Mouse (Mus musculus) heart, embryonic 16.5 days (tissue): ENCODE data around the gene Orm1. TPM values are rescaled to one million over a fixed set of nuclear protein-coding genes. Genes with fewer than 3 reads are reported as not detected.
"Not testable (repeated sequence)": the region's sequence is repeated elsewhere in the genome, so short reads cannot be mapped to it uniquely, and the experiment has no call there.

Experiments used
- ATAC-seq: fragments of 200-750 bp; cut with Nextera tagmentation; replicated peaks from 2 replicates; pipeline ENCODE4 v1.8.0; 2017; ENCODE audit warnings: moderate number of reproducible peaks; ENCODE audit not compliant: insufficient read depth, low FRiP score; ENCODE audit errors: extremely low read depth
- H3K27ac ChIP-seq: fragments of 300-500 bp; sonication (generic); 2 replicates; pipeline ENCODE4 v1.5.1; 2014; ENCODE audit warnings: mild to moderate bottlenecking, low read length, control low read depth, moderate library complexity
- H3K27me3 ChIP-seq: fragments of 300-500 bp; sonication (generic); 2 replicates; pipeline ENCODE4 v1.6.1; 2014; ENCODE audit warnings: low read length, mixed read lengths; ENCODE audit not compliant: control insufficient read depth, insufficient read depth
- H3K36me3 ChIP-seq: fragments of 300-500 bp; sonication (generic); 2 replicates; pipeline ENCODE4 v1.6.1; 2014; ENCODE audit not compliant: control insufficient read depth, insufficient read depth
- H3K4me1 ChIP-seq: fragments of 300-500 bp; sonication (generic); 2 replicates; pipeline ENCODE4 v1.6.1; 2014; ENCODE audit warnings: low read length, mixed read lengths; ENCODE audit not compliant: control insufficient read depth, insufficient read depth
- H3K4me2 ChIP-seq: fragments of 300-500 bp; sonication (generic); 2 replicates; pipeline ENCODE4 v1.6.1; 2014; ENCODE audit warnings: low read depth, mild to moderate bottlenecking, control low read depth, low read length
- H3K4me3 ChIP-seq: fragments of 300-500 bp; sonication (generic); 2 replicates; pipeline ENCODE4 v1.5.1; 2014; ENCODE audit warnings: mild to moderate bottlenecking, control low read depth, low read length
- H3K9ac ChIP-seq: fragments of 300-500 bp; sonication (generic); 2 replicates; pipeline ENCODE4 v1.6.1; 2014; ENCODE audit warnings: low read length, control low read depth
- H3K9me3 ChIP-seq: fragments of 300-500 bp; sonication (generic); replicated peaks from 2 replicates; pipeline ENCODE4 v1.6.1; 2016; ENCODE audit warnings: low read length; ENCODE audit not compliant: control insufficient read depth
- whole genome bisulfite sequencing: fragments of 180-500 bp; shearing (Covaris S2); extraction: QIAGEN DNeasy Blood & Tissue Kit; methylation state at CpG from one replicate; pipeline ENCODE4 v1.1.7; 2014; 5-methylcytosine and 5-hydroxymethylcytosine counted together
- polyA plus RNA-seq: library from polyadenylated mRNA; unstranded; fragments of >200 nt; fragmentation: Nextera tagmentation; extraction: Ambion mirVana; gene quantifications from 2 replicates; pipeline ENCODE4 v1.2.1, GENCODE M21; 2015

Gene Orm1
- polyA plus RNA-seq, 1 experiment from 2014 or later = not detected

DNA sequence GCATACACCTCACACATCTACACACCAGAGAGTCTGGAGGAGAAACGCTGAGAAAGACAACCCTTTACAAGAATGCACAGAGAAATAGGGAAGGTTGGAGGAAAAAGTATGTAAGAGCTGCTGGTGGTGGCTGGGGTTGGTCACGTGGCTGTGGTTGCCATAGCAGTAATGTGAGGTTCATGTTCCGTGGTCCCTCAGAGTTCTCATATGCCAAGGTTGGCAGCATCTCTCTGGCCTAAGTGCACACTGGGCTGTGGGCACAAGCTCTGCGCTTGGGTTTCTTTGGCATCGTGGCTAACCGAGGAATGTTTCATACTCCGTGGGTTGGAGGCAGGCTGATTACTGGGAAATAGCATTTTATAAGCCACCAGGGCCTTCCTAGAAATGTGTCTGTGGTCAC lies 32.9 kb upstream of the Orm1 start:
- ATAC-seq = no peak
- Histone ChIP-seq H3K4me3 (no peak overlapping the region), H3K27me3 (no peaks in the 10 kb centered on the region), H3K4me2 (no peak overlapping the region), H3K9me3 (no peaks in the 10 kb centered on the region), H3K27ac (no peak overlapping the region), H3K9ac (no peak overlapping the region), H3K36me3 (no peaks in the 10 kb centered on the region), H3K4me1 (peaks cover 18% of the 10 kb centered on the region)
- WGBS = 83% methylated on average over 7 of the region's 7 CpGs

DNA sequence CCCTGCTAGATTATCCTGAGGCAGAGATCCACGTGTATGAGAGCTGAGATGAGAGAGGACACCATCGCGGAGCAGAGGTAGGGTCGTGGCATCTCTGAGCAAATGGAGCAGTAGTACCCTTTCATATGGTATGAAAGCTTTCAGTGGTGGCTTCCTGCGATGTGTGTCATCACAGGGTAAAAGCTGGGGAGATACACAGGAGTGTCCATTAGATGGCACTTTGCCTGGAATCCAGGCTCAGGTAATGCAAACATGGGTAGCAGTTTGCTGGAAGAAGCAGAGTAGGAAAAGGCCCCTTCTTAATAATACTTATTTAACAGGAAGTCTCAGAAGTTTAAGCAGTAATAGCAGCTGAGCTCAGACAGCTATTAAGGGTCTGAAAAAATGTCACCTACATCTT lies 30.3 kb upstream of the Orm1 start:
- Histone ChIP-seq H3K4me2 (no peak overlapping the region), H3K9me3 (no peaks in the 10 kb centered on the region), H3K36me3 (no peaks in the 10 kb centered on the region; the same call in 1 of the 2 replicates), H3K9ac (no peak overlapping the region), H3K27me3 (no peaks in the 10 kb centered on the region), H3K4me3 (no peak overlapping the region), H3K4me1 (peaks cover 15% of the 10 kb centered on the region), H3K27ac (no peak overlapping the region)
- WGBS = 78% methylated on average over 5 of the region's 5 CpGs
- ATAC-seq = no peak

DNA sequence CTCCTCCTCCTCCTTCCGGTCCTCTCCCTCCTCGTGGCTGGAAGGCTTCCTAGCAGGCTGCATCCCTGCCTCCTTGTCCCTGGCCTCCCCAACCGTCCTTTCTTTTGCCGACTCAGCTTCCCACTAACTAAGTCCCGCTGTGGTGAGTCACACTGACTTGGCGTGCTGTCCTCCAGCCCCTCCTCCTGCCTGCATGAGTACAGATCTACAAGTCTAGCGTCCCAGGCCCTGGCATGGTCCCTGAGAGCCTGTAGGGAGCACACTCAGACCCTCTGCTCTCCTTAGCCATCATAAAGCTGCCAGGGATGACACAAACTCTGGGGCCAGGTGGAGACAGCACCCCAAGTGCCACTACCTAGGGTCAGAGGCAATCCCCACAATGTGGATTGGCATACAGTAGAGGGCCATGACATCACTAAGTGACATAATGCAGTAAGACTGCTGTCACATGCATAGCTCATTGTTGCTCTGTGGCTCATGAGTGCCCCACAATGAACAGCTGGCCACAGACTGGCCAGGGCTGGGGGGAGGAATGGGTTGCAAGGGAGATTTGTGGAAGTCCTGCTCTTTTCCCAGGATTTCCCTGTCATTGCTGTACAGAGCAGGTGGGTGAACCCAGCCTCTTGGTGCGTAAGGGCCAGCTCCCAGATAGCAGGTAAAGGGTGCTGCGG lies 28.1 kb upstream of the Orm1 start:
- Histone ChIP-seq H3K9me3 (no peaks in the 10 kb centered on the region), H3K36me3 (no peaks in the 10 kb centered on the region; the same call in 1 of the 2 replicates), H3K4me3 (no peak overlapping the region), H3K4me1 (peaks cover 3% of the 10 kb centered on the region; the same call in 1 of the 2 replicates), H3K27ac (no peak overlapping the region), H3K4me2 (no peak overlapping the region), H3K27me3 (no peaks in the 10 kb centered on the region), H3K9ac (no peak overlapping the region)
- ATAC-seq = no peak; the same call in 1 of the 2 replicates
- 59% methylated on average over 9 of the region's 9 CpGs for WGBS

DNA sequence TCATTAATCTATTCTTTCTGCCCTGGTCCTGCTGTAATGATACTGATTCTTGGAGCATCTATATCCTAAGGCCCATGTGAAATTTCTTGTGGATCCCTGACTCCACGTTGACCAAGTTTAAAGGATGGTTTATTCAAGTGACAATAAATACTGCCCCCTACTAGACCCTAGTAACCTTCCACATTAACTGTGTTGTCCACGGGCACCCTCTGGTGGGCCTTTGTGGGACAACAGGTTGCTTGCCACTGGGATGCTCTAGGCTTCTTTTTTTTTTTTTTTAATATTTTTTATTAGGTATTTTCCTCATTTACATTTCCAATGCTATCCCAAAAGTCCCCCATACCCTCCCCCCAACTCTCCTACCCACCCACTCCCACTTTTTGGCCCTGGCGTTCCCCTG lies 24.8 kb upstream of the Orm1 start:
- H3K4me3 ChIP-seq = not testable (repeated sequence)
- 12% methylated on average over 3 of the region's 3 CpGs for WGBS

DNA sequence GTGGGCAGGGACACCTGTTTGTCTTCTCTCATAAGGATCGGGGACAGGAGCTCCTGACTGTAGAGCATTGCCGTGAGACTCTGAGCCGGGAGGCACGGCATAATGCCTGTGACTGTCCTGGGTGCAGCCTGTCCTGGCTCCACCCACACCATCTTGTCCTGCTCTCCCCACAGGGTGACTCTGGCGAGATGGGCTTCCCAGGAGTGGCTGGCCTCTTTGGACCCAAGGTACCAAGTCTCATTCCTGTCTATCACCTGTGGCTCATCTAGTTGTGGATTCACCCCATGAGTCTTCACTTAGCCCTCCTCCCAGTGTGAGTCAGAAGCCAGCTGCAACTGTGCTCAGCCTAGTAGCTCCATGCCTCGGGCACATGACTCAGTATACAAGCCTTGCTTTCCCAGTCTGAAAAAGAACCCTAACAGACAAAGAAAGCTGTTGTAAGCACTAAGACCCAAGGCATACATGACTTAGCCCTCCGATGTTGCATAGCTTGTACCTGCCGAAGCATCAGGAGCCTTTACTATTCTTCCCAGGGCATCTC lies 21.0 kb upstream of the Orm1 start:
- Histone ChIP-seq H3K9ac (no peak overlapping the region), H3K27ac (no peak overlapping the region), H3K4me1 (no peaks in the 10 kb centered on the region), H3K4me3 (no peak overlapping the region), H3K9me3 (0 out of 2 replicates have a peak, but pooled peaks cover 6% of the 10 kb centered on the region), H3K4me2 (no peak overlapping the region), H3K27me3 (no peaks in the 10 kb centered on the region), H3K36me3 (peaks cover 14% of the 10 kb centered on the region)
- no peak for ATAC-seq
- WGBS = 71% methylated on average over 8 of the region's 8 CpGs

More for the DNA sequence above, 24.8 kb upstream of the Orm1 start:
- ATAC-seq, H3K27ac ChIP-seq, H3K4me2 ChIP-seq, H3K27me3 ChIP-seq, H3K4me1 ChIP-seq, H3K9ac ChIP-seq, H3K9me3 ChIP-seq: not testable (repeated sequence)
- H3K36me3 ChIP-seq = peaks cover 14% of the 10 kb centered on the region

DNA sequence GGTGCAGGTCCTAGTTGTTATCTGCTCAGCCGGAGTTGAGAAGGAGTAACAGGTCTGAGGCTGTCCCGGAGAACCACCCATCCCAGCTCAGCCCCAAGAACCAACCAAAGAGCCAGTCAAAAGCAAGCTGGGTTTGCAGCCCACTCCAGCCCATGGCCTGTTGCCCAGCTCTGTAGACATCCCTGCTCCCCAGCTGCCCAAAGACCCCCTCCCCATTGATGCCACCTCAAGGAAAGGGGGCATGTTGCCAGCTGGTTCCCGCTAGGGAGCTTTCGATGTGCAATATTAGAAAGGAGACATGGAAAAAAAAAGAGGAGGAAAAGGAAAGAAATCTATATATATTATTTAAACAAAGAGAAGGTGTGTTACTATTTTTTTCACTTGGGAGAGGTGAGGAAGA lies 11.0 kb upstream of the Orm1 start:
- H3K4me1 ChIP-seq = no peaks in the 10 kb centered on the region
- H3K27me3 ChIP-seq = no peaks in the 10 kb centered on the region
- no peak overlapping the region for H3K9ac ChIP-seq
- no peaks in the 10 kb centered on the region; the same call in 1 of the 2 replicates for H3K9me3 ChIP-seq
- no peak overlapping the region for H3K4me3 ChIP-seq
- H3K27ac ChIP-seq = no peak overlapping the region
- H3K36me3 ChIP-seq = peaks cover 7% of the 10 kb centered on the region
- H3K4me2 ChIP-seq = no peak overlapping the region
- 91% methylated on average over 4 of the region's 4 CpGs for WGBS
- no peak for ATAC-seq

DNA sequence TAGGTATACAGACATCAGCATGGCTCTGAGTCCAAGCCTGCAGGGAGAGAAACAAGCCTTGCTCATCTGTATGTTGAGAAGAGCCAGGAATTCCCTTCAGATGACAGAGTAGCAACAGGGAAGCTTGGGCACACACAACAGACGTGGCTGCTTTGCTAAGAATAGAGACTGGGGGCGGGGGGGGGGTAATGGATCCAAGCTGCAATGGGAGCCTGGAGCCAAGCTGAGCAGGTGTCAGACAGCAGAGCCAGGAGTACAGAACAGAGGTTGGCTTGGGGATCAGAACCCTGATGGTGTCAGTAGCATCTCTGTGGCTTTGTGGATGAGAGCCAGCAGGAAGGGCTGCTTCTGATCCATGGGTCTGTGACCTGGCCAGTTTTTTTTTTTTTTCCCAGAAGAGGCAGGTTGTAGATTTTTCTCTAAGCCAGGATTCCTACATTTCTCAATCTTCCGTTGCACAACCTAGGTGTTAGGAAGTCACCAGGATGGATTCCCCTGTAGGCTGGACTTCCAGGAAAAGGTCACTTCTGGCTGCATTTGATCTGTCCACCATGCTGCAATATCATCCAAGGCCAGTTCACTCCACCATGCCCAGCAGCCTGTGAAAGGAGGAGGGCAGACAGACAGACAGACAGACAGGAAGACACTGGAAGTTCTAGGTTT lies 5.8 kb upstream of the Orm1 start:
- no peak overlapping the region for H3K9ac ChIP-seq
- H3K4me2 ChIP-seq = no peak overlapping the region
- H3K27ac ChIP-seq = no peak overlapping the region
- no peaks in the 10 kb centered on the region for H3K27me3 ChIP-seq
- H3K4me3 ChIP-seq = no peak overlapping the region
- H3K9me3 ChIP-seq = no peaks in the 10 kb centered on the region
- H3K4me1 ChIP-seq = no peaks in the 10 kb centered on the region
- ATAC-seq = no peak
- no peaks in the 10 kb centered on the region for H3K36me3 ChIP-seq
- 41% methylated on average over 3 of the region's 3 CpGs for WGBS

DNA sequence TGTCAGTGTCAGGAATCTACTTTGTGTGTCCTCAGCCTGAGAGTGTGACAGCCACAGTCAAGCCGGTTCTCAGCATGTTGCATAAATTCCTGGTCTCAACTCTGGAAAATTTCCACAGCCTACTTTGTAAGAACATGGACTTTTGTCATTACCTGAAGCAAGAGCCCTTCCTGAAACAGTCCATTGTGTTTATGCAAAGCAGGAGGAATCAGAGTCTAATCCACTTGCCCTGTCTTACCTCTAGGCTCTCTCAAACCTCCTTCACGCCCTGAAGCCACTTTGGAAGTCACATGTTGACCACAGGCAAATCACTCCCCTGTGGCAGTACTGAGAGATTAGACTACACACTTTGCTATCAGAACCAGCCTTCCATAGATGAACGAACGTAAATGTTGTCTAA lies 1.9 kb upstream of the Orm1 start:
- Histone ChIP-seq H3K9ac (no peak overlapping the region), H3K4me3 (no peak overlapping the region), H3K4me2 (no peak overlapping the region), H3K4me1 (no peaks in the 10 kb centered on the region), H3K27me3 (no peaks in the 10 kb centered on the region), H3K36me3 (no peaks in the 10 kb centered on the region), H3K27ac (no peak overlapping the region), H3K9me3 (no peaks in the 10 kb centered on the region)
- 59% methylated on average over 4 of the region's 4 CpGs for WGBS
- no peak for ATAC-seq

DNA sequence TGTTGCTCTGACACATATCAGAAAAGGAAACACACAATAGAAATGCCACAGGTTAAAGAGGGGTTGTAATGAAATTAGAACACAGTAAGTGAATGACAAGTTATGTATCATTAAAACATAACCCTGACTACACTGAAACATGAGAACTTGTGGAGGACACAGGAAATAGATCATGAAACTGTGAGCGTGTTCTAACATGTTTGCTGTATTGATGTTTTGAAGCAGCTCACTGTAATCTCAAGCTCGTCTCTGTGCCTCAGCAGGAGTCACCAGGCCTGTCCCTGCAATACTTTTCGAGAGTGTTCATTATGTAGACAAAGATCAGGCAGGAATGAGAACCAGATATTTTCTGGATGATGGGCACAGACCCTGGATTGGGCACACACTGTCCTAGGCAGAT lies 752 bp upstream of the Orm1 start:
- Histone ChIP-seq H3K9me3 (no peaks in the 10 kb centered on the region), H3K4me1 (no peaks in the 10 kb centered on the region), H3K27me3 (no peaks in the 10 kb centered on the region), H3K27ac (no peak overlapping the region), H3K4me3 (no peak overlapping the region), H3K4me2 (no peak overlapping the region), H3K36me3 (no peaks in the 10 kb centered on the region), H3K9ac (no peak overlapping the region)
- WGBS = 50% methylated on average over 3 of the region's 3 CpGs
- ATAC-seq = no peak
